Mouse (Mus musculus): ENCODE measurements around the gene Plcd1. TPM values are rescaled to one million over a fixed set of nuclear protein-coding genes. Genes with fewer than 3 reads are reported as not detected.

The Plcd1 gene
- polyA plus RNA-seq (2015; fragmentation: Nextera tagmentation; extraction: Ambion mirVana): 16.6 and 24.3 TPM in 2 replicates

DNA sequence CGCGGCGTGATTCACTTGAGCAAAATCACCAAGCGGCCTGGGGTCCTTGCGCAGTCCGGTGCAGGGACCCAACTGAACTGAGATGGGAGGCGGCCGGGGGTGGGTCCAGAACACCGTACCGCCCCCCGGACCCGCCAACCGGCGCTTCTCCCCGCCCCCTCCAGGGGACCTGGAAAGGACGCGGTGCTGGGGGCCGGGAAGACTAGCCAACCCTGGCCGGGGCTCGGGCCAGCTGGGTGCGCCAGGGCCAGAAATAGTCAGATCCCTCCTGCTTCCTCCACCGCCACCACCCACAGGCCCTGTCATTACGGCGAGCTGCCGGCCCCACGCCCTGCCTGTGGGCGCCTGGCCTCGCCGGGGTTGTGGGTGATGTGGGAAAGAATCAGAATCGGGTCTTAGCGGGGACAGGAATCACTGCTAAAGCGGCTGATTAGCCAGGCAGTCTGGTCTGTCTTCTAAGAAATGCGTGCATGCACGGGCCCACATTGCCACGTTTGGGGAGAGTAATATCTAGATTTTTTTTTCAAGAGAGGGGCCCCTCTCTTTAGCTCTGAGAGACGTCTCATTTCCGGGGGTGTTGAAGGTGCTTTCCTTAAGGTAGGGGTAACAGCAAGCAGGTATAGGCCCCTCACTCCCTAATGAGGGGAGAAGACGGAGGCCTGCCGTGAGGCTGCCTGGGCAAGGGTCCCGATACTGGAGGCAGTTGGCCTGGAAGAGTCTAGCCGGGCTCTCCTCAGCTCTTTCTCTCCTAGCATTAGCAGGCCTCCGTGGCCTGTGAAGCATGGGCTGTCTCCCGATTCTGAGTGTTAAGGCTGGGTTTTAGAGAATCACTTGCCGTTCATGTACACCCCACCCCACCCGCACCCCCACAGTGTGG is at the start of gene Plcd1:
Plcd1 (minus strand) TSS at position 84 of the 877 bp plus-strand sequence.
- 10% methylated on average over 44 of the region's 45 CpGs for WGBS
- Histone ChIP-seq H3K9ac (replicated peaks) (peak within 1 kb of the TSS; percentile 62), H3K4me1 (peaks cover 37% of the 10 kb centered on the region)

GRCm38 (mm10) chr9:119142066-119142465 is 48.8 kb upstream of the Plcd1 start:
- Histone ChIP-seq H3K4me1 (no peaks in the 10 kb centered on the region), H3K9ac (replicated peaks) (no peak overlapping the region), H3K9me3 (replicated peaks) (no peaks in the 10 kb centered on the region), H3K27me3 (replicated peaks) (no peaks in the 10 kb centered on the region), H3K36me3 (no peaks in the 10 kb centered on the region), H3K4me2 (no peak overlapping the region), H3K4me3 (replicated peaks) (no peak overlapping the region), H3K27ac (replicated peaks) (no peak overlapping the region)
- ATAC-seq (ENCODE audit: low FRiP score): no peak
- WGBS: 89% methylated on average over 5 of the region's 5 CpGs

More for the DNA sequence above, at the start of gene Plcd1:
- Histone ChIP-seq H3K27me3 (replicated peaks) (peaks cover 5% of the 10 kb centered on the region; the same call in 1 of the 2 replicates), H3K27ac (replicated peaks) (peak within 1 kb of the TSS; percentile 60), H3K36me3 (no peaks in the 10 kb centered on the region), H3K9me3 (replicated peaks) (no peaks in the 10 kb centered on the region), H3K4me2 (peak within 1 kb of the TSS; percentile 88), H3K4me3 (replicated peaks) (peak within 1 kb of the TSS; percentile 58)
- ATAC-seq (ENCODE audit: low FRiP score): peak; percentile 90

GRCm38 (mm10) chr9:119138836-119139235 is 45.5 kb upstream of the Plcd1 start:
- Histone ChIP-seq H3K9me3 (replicated peaks) (no peaks in the 10 kb centered on the region), H3K36me3 (no peaks in the 10 kb centered on the region), H3K9ac (replicated peaks) (no peak overlapping the region), H3K27ac (replicated peaks) (no peak overlapping the region), H3K27me3 (replicated peaks) (no peaks in the 10 kb centered on the region), H3K4me2 (no peak overlapping the region), H3K4me1 (no peaks in the 10 kb centered on the region), H3K4me3 (replicated peaks) (no peak overlapping the region)
- WGBS: 91% methylated on average over 2 of the region's 2 CpGs
- ATAC-seq (ENCODE audit: low FRiP score): no peak

DNA sequence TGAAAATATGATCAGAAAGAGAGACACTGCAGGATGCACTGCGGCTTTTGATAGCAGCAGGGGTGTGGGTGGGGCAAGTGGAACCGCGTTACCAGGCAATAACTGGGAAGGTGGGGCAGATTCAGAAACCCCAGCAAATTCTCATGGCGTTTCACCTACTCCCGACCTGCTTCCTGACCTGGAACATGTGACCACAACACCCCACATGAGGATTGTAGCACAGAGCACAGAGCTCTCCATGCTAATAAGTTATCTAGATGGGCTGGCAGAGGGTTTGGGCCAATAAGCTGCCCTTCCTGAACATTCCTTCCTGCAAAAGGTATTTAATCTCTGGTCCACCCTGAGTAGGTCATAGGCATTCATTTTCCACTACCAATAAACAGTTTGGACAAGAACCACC is 37.4 kb upstream of the Plcd1 start:
- Histone ChIP-seq H3K9ac (replicated peaks) (no peak overlapping the region), H3K27me3 (replicated peaks) (no peaks in the 10 kb centered on the region), H3K4me2 (no peak overlapping the region), H3K36me3 (no peaks in the 10 kb centered on the region), H3K27ac (replicated peaks) (no peak overlapping the region), H3K4me3 (replicated peaks) (no peak overlapping the region), H3K9me3 (replicated peaks) (no peaks in the 10 kb centered on the region), H3K4me1 (no peaks in the 10 kb centered on the region)
- WGBS: 66% methylated on average over 5 of the region's 5 CpGs
- no peak for ATAC-seq (ENCODE audit: low FRiP score)

- H3K27ac ChIP-seq (replicated peaks): no peak overlapping the region
- H3K9me3 ChIP-seq (replicated peaks): no peaks in the 10 kb centered on the region
- no peak overlapping the region for H3K9ac ChIP-seq (replicated peaks)
- H3K27me3 ChIP-seq (replicated peaks): no peaks in the 10 kb centered on the region
- no peak overlapping the region for H3K4me3 ChIP-seq (replicated peaks)
- WGBS: 88% methylated on average over 12 of the region's 12 CpGs
- no peak overlapping the region for H3K4me2 ChIP-seq
- H3K4me1 ChIP-seq: no peaks in the 10 kb centered on the region
- ATAC-seq (ENCODE audit: low FRiP score): no peak
- H3K36me3 ChIP-seq: no peaks in the 10 kb centered on the region
These were observed 35.3 kb upstream of the Plcd1 start for GRCm38 (mm10) chr9:119128436-119129181.

DNA sequence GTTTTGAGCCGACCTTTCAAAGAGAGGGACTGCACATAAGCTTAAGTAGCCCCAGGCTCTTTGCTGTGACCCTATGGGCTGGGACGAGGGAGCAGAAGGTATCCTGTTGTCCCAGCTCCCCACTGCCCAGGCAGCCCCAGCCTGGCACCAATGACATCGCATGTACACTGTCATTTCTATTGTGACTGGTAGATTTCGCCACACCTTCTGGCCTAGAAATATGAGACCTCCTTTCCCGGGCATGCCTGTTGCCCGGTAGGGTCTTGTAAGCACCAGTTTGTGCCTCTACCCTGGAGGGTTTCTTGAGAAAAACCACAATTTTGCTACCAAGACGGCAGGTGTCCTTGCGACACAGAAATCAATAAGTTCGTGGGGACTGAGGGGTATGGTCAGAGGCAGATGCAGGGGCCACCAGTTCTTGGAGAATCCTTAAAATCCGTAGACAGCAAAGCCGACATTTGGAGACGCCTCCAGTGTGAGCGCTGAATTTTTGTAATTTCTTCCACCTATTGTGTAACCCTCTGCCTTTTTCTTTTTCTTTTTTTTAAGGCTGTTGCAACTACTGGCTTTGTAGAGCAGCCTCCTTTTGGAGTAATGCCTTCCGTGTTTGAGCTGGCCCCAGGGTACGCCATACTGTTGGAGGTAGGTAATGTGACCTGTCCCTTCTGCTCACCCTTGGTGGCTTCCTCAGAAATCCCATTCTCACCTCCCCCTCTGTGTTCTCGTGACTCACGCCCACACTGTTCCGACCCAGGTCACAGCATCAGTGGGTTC is 29.5 kb upstream of the Plcd1 start:
- Histone ChIP-seq H3K4me2 (no peak overlapping the region), H3K4me1 (0 out of 2 replicates have a peak, but pooled peaks cover 2% of the 10 kb centered on the region), H3K9ac (replicated peaks) (no peak overlapping the region), H3K4me3 (replicated peaks) (no peak overlapping the region), H3K27ac (replicated peaks) (no peak overlapping the region), H3K9me3 (replicated peaks) (no peaks in the 10 kb centered on the region), H3K36me3 (no peaks in the 10 kb centered on the region), H3K27me3 (replicated peaks) (no peaks in the 10 kb centered on the region)
- ATAC-seq (ENCODE audit: low FRiP score): no peak
- 87% methylated on average over 18 of the region's 18 CpGs for WGBS

- ATAC-seq (ENCODE audit: low FRiP score): no peak
- Histone ChIP-seq H3K4me2 (no peak overlapping the region), H3K4me1 (0 out of 2 replicates have a peak, but pooled peaks cover 2% of the 10 kb centered on the region), H3K36me3 (no peaks in the 10 kb centered on the region), H3K9ac (replicated peaks) (no peak overlapping the region), H3K27me3 (replicated peaks) (no peaks in the 10 kb centered on the region), H3K9me3 (replicated peaks) (no peaks in the 10 kb centered on the region), H3K4me3 (replicated peaks) (no peak overlapping the region), H3K27ac (replicated peaks) (no peak overlapping the region)
- WGBS: 71% methylated on average over 3 of the region's 3 CpGs
These were observed 26.9 kb upstream of the Plcd1 start for GRCm38 (mm10) chr9:119120168-119120560.

- Histone ChIP-seq H3K27ac (replicated peaks) (no peak overlapping the region), H3K4me1 (0 out of 2 replicates have a peak, but pooled peaks cover 2% of the 10 kb centered on the region), H3K27me3 (replicated peaks) (no peaks in the 10 kb centered on the region), H3K9ac (replicated peaks) (no peak overlapping the region), H3K36me3 (no peaks in the 10 kb centered on the region), H3K9me3 (replicated peaks) (no peaks in the 10 kb centered on the region), H3K4me3 (replicated peaks) (no peak overlapping the region), H3K4me2 (no peak overlapping the region)
- 85% methylated on average over 19 of the region's 19 CpGs for WGBS
- ATAC-seq (ENCODE audit: low FRiP score): no peak
These were observed 26.3 kb upstream of the Plcd1 start for GRCm38 (mm10) chr9:119119409-119120167.

DNA sequence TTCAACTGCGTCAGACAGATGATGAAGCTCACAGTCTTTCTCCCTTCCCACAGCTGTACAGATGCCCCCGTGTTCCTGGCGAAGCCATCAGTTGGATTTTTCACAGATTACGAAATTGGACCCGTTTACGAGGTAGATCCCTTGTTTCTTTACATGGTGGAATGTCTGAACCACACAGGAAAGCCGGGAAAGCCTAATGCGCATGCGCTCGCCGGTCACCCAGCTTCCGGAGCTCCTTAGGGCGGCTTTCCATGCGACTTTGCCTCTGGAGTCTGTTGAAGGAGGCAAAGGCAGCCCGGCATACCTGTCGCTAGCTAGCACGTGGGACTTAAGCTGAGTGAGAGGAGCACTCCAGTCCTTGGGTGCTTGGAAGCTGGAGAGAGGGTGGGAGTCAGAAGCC is 21.6 kb upstream of the Plcd1 start:
- no peaks in the 10 kb centered on the region for H3K9me3 ChIP-seq (replicated peaks)
- H3K4me1 ChIP-seq: 0 out of 2 replicates have a peak, but pooled peaks cover 2% of the 10 kb centered on the region
- no peaks in the 10 kb centered on the region for H3K27me3 ChIP-seq (replicated peaks)
- H3K9ac ChIP-seq (replicated peaks): no peak overlapping the region
- H3K36me3 ChIP-seq: no peaks in the 10 kb centered on the region
- H3K27ac ChIP-seq (replicated peaks): no peak overlapping the region
- no peak overlapping the region for H3K4me3 ChIP-seq (replicated peaks)
- no peak overlapping the region for H3K4me2 ChIP-seq
- ATAC-seq (ENCODE audit: low FRiP score): no peak
- 89% methylated on average over 17 of the region's 17 CpGs for WGBS

GRCm38 (mm10) chr9:119110640-119111039 is 17.3 kb upstream of the Plcd1 start:
- no peak overlapping the region for H3K27ac ChIP-seq (replicated peaks)
- no peaks in the 10 kb centered on the region for H3K4me1 ChIP-seq
- ATAC-seq (ENCODE audit: low FRiP score): no peak

More at GRCm38 (mm10) chr9:119110640-119111039, 17.3 kb upstream of the Plcd1 start:
- Histone ChIP-seq H3K9ac (replicated peaks) (no peak overlapping the region), H3K4me3 (replicated peaks) (no peak overlapping the region), H3K36me3 (no peaks in the 10 kb centered on the region), H3K9me3 (replicated peaks) (no peaks in the 10 kb centered on the region), H3K4me2 (no peak overlapping the region), H3K27me3 (replicated peaks) (no peaks in the 10 kb centered on the region)
- WGBS: 60% methylated on average over 3 of the region's 3 CpGs
